Mouse (Mus musculus): ENCODE measurements at regions not wholly inside any gene's neighbourhood (a gene's known extent, or its start where the extent isn't known, plus 50 kb on each side); places are given as distances from the start of the nearest gene placed in this dataset.

DNA sequence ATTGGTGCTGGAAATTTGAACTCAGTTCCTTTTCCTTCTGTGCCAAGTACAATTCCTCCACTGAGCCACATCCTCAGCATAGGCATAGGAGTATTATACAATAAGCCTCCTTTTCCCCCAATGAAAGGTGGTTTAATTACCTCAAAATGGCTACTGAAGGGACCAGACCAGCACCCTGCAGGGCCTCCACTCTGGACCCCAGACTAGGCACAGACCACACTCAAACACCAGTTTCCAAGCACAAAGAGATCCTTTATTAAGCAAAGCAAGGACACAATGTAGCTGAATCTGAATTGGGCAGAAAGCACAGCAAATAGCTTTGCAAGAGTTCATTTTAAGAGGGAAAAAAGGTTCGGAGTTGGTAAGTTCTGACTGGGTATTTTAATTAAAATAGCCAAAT is 299.5 kb downstream of the Jrkl start:
- H3K4me1 ChIP-seq (ENCODE audit: insufficient read depth, low read length), result no peaks in the 10 kb centered on the region
- no peaks in the 10 kb centered on the region for H3K9me3 ChIP-seq (ENCODE audit: low read length)
- 37% methylated on average over 1 of the region's 1 CpGs for WGBS
- no peak overlapping the region for H3K27ac ChIP-seq
- ATAC-seq (no peak), DNase-seq (ENCODE audit: low spot score) (no peak)
- no peak for TF ChIP-seq CTCF (IDR thresholded peaks at IDR 0.05; ENCODE audit: low read depth)
- H3K27me3 ChIP-seq (ENCODE audit: insufficient read depth, low read length), result no peaks in the 10 kb centered on the region
- H3K36me3 ChIP-seq (ENCODE audit: insufficient read depth, low read length), result no peaks in the 10 kb centered on the region
- H3K4me3 ChIP-seq (ENCODE audit: low read length), result no peak overlapping the region
- H3K4me2 ChIP-seq (ENCODE audit: low read depth, low read length), result no peak overlapping the region
- no peak overlapping the region for H3K9ac ChIP-seq (replicated peaks; ENCODE audit: low read length)

DNA sequence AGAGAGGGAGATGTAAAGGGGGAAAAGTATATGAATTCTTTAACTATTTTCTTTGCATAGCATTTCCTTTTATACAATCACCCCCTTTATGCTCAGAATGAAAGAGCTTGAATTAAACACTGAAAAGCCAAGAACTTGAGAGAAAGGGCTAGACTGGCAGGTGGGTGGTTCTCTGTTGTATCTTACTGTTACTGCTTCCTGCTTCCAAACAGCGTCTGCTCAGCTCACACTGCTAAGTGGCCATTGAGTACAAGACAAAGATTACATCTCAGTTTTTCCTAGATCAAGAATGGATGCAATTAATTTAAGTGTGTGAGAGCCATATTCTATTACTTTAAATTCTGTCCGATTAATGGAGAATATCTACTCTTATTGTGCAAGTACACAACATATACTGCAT is 300.2 kb downstream of the Jrkl start:
- WGBS, result 64% methylated on average over 2 of the region's 2 CpGs
- H3K9ac ChIP-seq (replicated peaks; ENCODE audit: low read length), result no peak overlapping the region
- no peaks in the 10 kb centered on the region for H3K4me1 ChIP-seq (ENCODE audit: insufficient read depth, low read length)
- no peak for DNase-seq (ENCODE audit: low spot score)
- H3K27ac ChIP-seq, result no peak overlapping the region
- no peak overlapping the region for H3K4me2 ChIP-seq (ENCODE audit: low read depth, low read length)
- no peak overlapping the region for H3K4me3 ChIP-seq (ENCODE audit: low read length)
- H3K36me3 ChIP-seq (ENCODE audit: insufficient read depth, low read length), result no peaks in the 10 kb centered on the region
- no peaks in the 10 kb centered on the region for H3K27me3 ChIP-seq (ENCODE audit: insufficient read depth, low read length)
- ATAC-seq, result no peak
- TF ChIP-seq CTCF (IDR thresholded peaks at IDR 0.05; ENCODE audit: low read depth), result no peak
- H3K9me3 ChIP-seq (ENCODE audit: low read length), result no peaks in the 10 kb centered on the region

DNA sequence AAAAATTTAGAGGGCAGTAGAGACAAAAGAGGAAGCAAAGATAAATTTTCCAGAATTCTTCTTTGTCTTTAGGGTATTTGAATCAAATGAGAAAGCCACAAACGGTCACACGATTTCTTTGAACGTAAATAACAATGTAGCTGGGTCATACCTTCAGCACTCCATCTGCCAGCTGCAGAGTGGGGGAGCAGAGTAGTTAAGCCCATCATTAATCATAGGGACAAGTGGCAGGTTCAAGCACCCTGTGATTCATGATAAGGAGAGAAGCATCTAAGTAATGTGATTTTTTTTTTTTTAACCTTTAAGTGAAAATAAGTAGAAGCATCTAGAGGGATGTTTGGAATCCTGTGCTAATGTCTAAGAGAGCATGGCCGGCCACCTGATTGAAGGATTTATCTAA is 300.6 kb downstream of the Jrkl start:
- no peak overlapping the region for H3K4me2 ChIP-seq (ENCODE audit: low read depth, low read length)

DNA sequence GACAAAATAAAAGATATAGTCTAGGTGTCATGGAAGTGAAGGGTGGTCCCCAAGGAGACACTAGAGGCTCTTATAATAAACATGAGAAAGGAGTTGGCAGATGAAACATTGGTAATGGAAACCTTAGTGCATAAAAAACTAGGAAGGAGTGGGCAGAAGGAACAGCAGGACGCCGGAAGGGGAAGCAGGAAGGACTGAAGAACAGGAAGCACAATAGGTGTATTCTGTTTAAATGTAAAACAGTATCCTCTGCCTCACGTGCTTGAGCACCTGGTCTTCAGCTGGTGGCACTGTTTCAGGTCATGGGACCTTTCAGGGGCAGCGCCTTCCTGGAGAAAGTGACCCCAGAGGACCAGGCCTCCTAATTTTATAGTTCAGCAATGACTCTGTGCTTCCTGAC is 310.6 kb downstream of the Jrkl start:
- no peaks in the 10 kb centered on the region for H3K4me1 ChIP-seq (ENCODE audit: insufficient read depth, low read length)
- WGBS, result 88% methylated on average over 4 of the region's 4 CpGs
- H3K4me2 ChIP-seq (ENCODE audit: low read depth, low read length), result no peak overlapping the region
- ATAC-seq (no peak), DNase-seq (ENCODE audit: low spot score) (no peak)
- no peak for TF ChIP-seq CTCF (IDR thresholded peaks at IDR 0.05; ENCODE audit: low read depth)
- H3K4me3 ChIP-seq (ENCODE audit: low read length), result no peak overlapping the region
- 0 out of 2 replicates have a peak, but pooled peaks cover 2% of the 10 kb centered on the region for H3K9me3 ChIP-seq (ENCODE audit: low read length)
- H3K27me3 ChIP-seq (ENCODE audit: insufficient read depth, low read length), result no peaks in the 10 kb centered on the region
- no peaks in the 10 kb centered on the region for H3K36me3 ChIP-seq (ENCODE audit: insufficient read depth, low read length)
- H3K9ac ChIP-seq (replicated peaks; ENCODE audit: low read length), result no peak overlapping the region
- H3K27ac ChIP-seq, result no peak overlapping the region

More for the DNA sequence above, 300.6 kb downstream of the Jrkl start:
- no peak for ATAC-seq
- Histone ChIP-seq H3K27me3 (ENCODE audit: insufficient read depth, low read length) (no peaks in the 10 kb centered on the region), H3K27ac (no peak overlapping the region), H3K36me3 (ENCODE audit: insufficient read depth, low read length) (no peaks in the 10 kb centered on the region), H3K4me3 (ENCODE audit: low read length) (no peak overlapping the region), H3K9ac (replicated peaks; ENCODE audit: low read length) (no peak overlapping the region), H3K4me1 (ENCODE audit: insufficient read depth, low read length) (no peaks in the 10 kb centered on the region), H3K9me3 (ENCODE audit: low read length) (no peaks in the 10 kb centered on the region)
- WGBS, result 68% methylated on average over 4 of the region's 4 CpGs
- DNase-seq (ENCODE audit: low spot score), result no peak
- TF ChIP-seq CTCF (IDR thresholded peaks at IDR 0.05; ENCODE audit: low read depth), result no peak

DNA sequence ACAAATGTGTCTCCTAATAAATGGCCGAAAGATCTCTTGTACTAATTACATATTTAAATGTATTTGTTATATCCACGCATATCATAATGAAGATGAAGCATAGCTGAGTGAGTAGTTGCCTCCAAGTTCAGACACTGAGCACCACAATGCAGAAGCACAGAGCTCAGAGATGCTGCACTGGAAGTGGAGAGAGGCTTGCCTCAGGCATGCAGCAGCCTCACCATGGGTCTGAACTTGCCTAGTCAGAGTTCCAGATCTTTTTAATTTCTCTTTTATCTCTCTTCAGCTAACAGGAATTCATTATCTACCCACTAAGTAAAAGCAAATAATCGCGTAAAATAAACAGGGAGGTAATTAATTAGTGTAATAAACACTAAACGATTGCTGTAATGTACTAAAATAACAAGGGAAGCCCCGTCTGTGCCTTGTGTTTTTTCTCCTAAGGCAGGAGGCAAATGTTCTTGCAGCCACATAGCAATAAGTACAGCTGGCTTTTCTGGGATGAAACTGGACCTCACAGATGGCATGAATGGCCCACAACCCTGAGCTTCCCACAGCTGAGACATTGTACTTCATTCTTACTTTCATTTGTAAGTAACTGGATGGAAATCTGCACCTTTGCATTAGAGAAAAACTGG is 320.0 kb downstream of the Jrkl start:
- Histone ChIP-seq H3K4me3 (ENCODE audit: low read length) (no peak overlapping the region), H3K27ac (no peak overlapping the region), H3K36me3 (ENCODE audit: insufficient read depth, low read length) (no peaks in the 10 kb centered on the region), H3K9me3 (ENCODE audit: low read length) (no peaks in the 10 kb centered on the region), H3K4me2 (ENCODE audit: low read depth, low read length) (no peak overlapping the region), H3K4me1 (ENCODE audit: insufficient read depth, low read length) (no peaks in the 10 kb centered on the region), H3K27me3 (ENCODE audit: insufficient read depth, low read length) (no peaks in the 10 kb centered on the region), H3K9ac (replicated peaks; ENCODE audit: low read length) (no peak overlapping the region)
- no peak for ATAC-seq
- TF ChIP-seq CTCF (IDR thresholded peaks at IDR 0.05; ENCODE audit: low read depth), result no peak
- no peak for DNase-seq (ENCODE audit: low spot score)
- 66% methylated on average over 6 of the region's 6 CpGs for WGBS

DNA sequence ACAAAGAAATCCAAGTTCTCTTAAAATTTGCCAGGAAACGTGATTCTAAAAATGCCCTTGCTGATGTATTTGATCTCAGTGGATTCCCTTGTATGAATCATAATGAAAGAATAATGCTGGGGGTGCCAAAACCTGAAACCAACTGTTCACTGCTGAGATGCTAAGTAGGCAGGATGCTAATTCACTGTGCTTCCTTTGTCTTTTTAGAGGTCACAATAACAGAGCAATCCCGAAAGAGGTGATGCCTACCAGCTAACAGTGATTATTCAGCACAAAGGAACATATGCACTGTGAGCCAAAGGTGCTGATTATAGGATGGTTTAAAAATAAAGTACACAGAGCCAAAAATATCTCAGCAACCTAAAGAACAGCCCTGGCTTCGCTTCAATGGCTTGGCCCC is 344.9 kb downstream of the Jrkl start:
- ATAC-seq (no peak), DNase-seq (ENCODE audit: low spot score) (peak; percentile 2)
- no peaks in the 10 kb centered on the region for H3K36me3 ChIP-seq (ENCODE audit: insufficient read depth, low read length)
- H3K4me3 ChIP-seq (ENCODE audit: low read length), result no peak overlapping the region
- no peaks in the 10 kb centered on the region for H3K27me3 ChIP-seq (ENCODE audit: insufficient read depth, low read length)
- no peak overlapping the region for H3K4me2 ChIP-seq (ENCODE audit: low read depth, low read length)
- H3K27ac ChIP-seq, result no peak overlapping the region
- TF ChIP-seq CTCF (IDR thresholded peaks at IDR 0.05; ENCODE audit: low read depth), result no peak
- no peaks in the 10 kb centered on the region for H3K4me1 ChIP-seq (ENCODE audit: insufficient read depth, low read length)
- H3K9ac ChIP-seq (replicated peaks; ENCODE audit: low read length), result no peak overlapping the region
- no peaks in the 10 kb centered on the region for H3K9me3 ChIP-seq (ENCODE audit: low read length)
- WGBS, result 51% methylated on average over 3 of the region's 3 CpGs

DNA sequence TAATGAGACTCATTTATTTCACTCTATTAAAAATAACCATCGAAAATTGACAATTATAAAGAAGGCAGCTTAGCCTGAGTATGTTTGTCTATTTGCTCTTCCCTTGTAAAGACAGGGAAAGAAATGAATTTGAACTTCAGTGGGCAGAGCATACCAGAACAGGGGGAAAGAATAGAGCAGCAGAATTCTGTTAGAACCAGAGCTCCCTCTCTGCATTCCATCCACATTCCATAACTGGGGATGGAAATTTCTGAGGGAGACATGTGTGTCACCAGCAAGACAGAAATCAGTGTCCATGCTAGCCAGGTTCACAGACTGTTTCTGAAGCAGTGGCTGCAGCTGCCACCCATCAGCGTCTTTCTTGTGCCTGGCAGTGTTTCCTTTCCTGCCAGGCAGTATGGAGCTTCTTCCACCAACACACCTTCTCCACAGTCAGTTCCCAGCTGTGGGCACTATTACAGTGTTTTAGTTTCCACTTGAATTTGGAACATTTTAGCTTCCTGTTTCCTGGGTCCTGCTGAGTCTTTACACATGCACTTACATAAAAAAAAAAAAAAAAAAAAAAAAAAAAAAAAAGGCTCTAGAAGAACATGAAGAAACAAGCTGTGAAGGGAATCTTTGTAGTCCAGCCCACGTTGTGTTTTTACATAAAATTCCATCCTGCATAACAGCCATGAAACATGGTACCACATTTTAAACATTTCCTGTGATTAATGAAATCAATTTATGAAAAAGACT is 365.7 kb downstream of the Jrkl start:
- no peaks in the 10 kb centered on the region for H3K4me1 ChIP-seq (ENCODE audit: insufficient read depth, low read length)
- H3K9me3 ChIP-seq (ENCODE audit: low read length), result no peaks in the 10 kb centered on the region
- TF ChIP-seq CTCF (IDR thresholded peaks at IDR 0.05; ENCODE audit: low read depth), result no peak
- H3K4me2 ChIP-seq (ENCODE audit: low read depth, low read length), result no peak overlapping the region
- H3K27me3 ChIP-seq (ENCODE audit: insufficient read depth, low read length), result no peaks in the 10 kb centered on the region
- no peak overlapping the region for H3K27ac ChIP-seq
- no peak for DNase-seq (ENCODE audit: low spot score)
- H3K36me3 ChIP-seq (ENCODE audit: insufficient read depth, low read length), result no peaks in the 10 kb centered on the region
- no peak overlapping the region for H3K4me3 ChIP-seq (ENCODE audit: low read length)
- no peak overlapping the region for H3K9ac ChIP-seq (replicated peaks; ENCODE audit: low read length)
- WGBS, result 63% methylated on average over 3 of the region's 3 CpGs
- ATAC-seq, result no peak
